Mouse (Mus musculus) heart, embryonic 16.5 days (tissue): Measurements from ENCODE around the gene Gpc5. TPM values are rescaled to one million over a fixed set of nuclear protein-coding genes. Genes with fewer than 3 reads are reported as not detected.
"Not testable (repeated sequence)": the region's sequence is repeated elsewhere in the genome, so short reads cannot be mapped to it uniquely, and the experiment has no call there.

Source experiments
- ATAC-seq: fragments of 200-750 bp; cut with Nextera tagmentation; replicated peaks from 2 replicates; pipeline ENCODE4 v1.8.0; 2017; ENCODE audit warnings: moderate number of reproducible peaks; ENCODE audit not compliant: insufficient read depth, low FRiP score; ENCODE audit errors: extremely low read depth
- H3K27ac ChIP-seq: fragments of 300-500 bp; sonication (generic); 2 replicates; pipeline ENCODE4 v1.5.1; 2014; ENCODE audit warnings: mild to moderate bottlenecking, low read length, control low read depth, moderate library complexity
- H3K27me3 ChIP-seq: fragments of 300-500 bp; sonication (generic); 2 replicates; pipeline ENCODE4 v1.6.1; 2014; ENCODE audit warnings: low read length, mixed read lengths; ENCODE audit not compliant: control insufficient read depth, insufficient read depth
- H3K36me3 ChIP-seq: fragments of 300-500 bp; sonication (generic); 2 replicates; pipeline ENCODE4 v1.6.1; 2014; ENCODE audit not compliant: control insufficient read depth, insufficient read depth
- H3K4me1 ChIP-seq: fragments of 300-500 bp; sonication (generic); 2 replicates; pipeline ENCODE4 v1.6.1; 2014; ENCODE audit warnings: low read length, mixed read lengths; ENCODE audit not compliant: control insufficient read depth, insufficient read depth
- H3K4me2 ChIP-seq: fragments of 300-500 bp; sonication (generic); 2 replicates; pipeline ENCODE4 v1.6.1; 2014; ENCODE audit warnings: low read depth, mild to moderate bottlenecking, control low read depth, low read length
- H3K4me3 ChIP-seq: fragments of 300-500 bp; sonication (generic); 2 replicates; pipeline ENCODE4 v1.5.1; 2014; ENCODE audit warnings: mild to moderate bottlenecking, control low read depth, low read length
- H3K9ac ChIP-seq: fragments of 300-500 bp; sonication (generic); 2 replicates; pipeline ENCODE4 v1.6.1; 2014; ENCODE audit warnings: low read length, control low read depth
- H3K9me3 ChIP-seq: fragments of 300-500 bp; sonication (generic); replicated peaks from 2 replicates; pipeline ENCODE4 v1.6.1; 2016; ENCODE audit warnings: low read length; ENCODE audit not compliant: control insufficient read depth
- WGBS: fragments of 180-500 bp; shearing (Covaris S2); extraction: QIAGEN DNeasy Blood & Tissue Kit; methylation state at CpG from one replicate; pipeline ENCODE4 v1.1.7; 2014; 5-methylcytosine and 5-hydroxymethylcytosine counted together
- polyA plus RNA-seq: library from polyadenylated mRNA; unstranded; fragments of >200 nt; fragmentation: Nextera tagmentation; extraction: Ambion mirVana; gene quantifications from 2 replicates; pipeline ENCODE4 v1.2.1, GENCODE M21; 2015

Gene Gpc5
- polyA plus RNA-seq, 1 experiment from 2014 or later = 0.43 TPM

GRCm38 (mm10) chr14:115051106-115051760 lies 40.8 kb upstream of the Gpc5 start:
- no peak for ATAC-seq
- peaks cover 10% of the 10 kb centered on the region for H3K36me3 ChIP-seq

GRCm38 (mm10) chr14:115052371-115052770 lies 39.6 kb upstream of the Gpc5 start:
- no peak for ATAC-seq
- no peak overlapping the region for H3K27ac ChIP-seq
- H3K4me2 ChIP-seq = no peak overlapping the region
- H3K4me3 ChIP-seq = no peak overlapping the region
- H3K9me3 ChIP-seq = no peaks in the 10 kb centered on the region
- no peaks in the 10 kb centered on the region for H3K4me1 ChIP-seq
- no peak overlapping the region for H3K9ac ChIP-seq
- peaks cover 4% of the 10 kb centered on the region for H3K36me3 ChIP-seq
- WGBS = 84% methylated on average over 4 of the region's 4 CpGs
- H3K27me3 ChIP-seq = no peaks in the 10 kb centered on the region

More at GRCm38 (mm10) chr14:115051106-115051760, 40.8 kb upstream of the Gpc5 start:
- Histone ChIP-seq H3K4me3 (no peak overlapping the region), H3K9ac (no peak overlapping the region), H3K27me3 (no peaks in the 10 kb centered on the region), H3K4me2 (no peak overlapping the region), H3K27ac (no peak overlapping the region), H3K4me1 (no peaks in the 10 kb centered on the region), H3K9me3 (no peaks in the 10 kb centered on the region)
- WGBS = 80% methylated on average over 5 of the region's 5 CpGs

GRCm38 (mm10) chr14:115054252-115054651 lies 37.8 kb upstream of the Gpc5 start:
- Histone ChIP-seq H3K36me3 (0 out of 2 replicates have a peak, but pooled peaks cover 2% of the 10 kb centered on the region), H3K27me3 (no peaks in the 10 kb centered on the region), H3K4me1 (no peaks in the 10 kb centered on the region), H3K9me3 (no peaks in the 10 kb centered on the region), H3K9ac (no peak overlapping the region), H3K4me2 (no peak overlapping the region), H3K27ac (no peak overlapping the region), H3K4me3 (no peak overlapping the region)
- no peak for ATAC-seq
- WGBS = 85% methylated on average over 4 of the region's 4 CpGs

GRCm38 (mm10) chr14:115057524-115057923 lies 34.5 kb upstream of the Gpc5 start:
- H3K36me3 ChIP-seq = 0 out of 2 replicates have a peak, but pooled peaks cover 2% of the 10 kb centered on the region
- H3K4me2 ChIP-seq = no peak overlapping the region
- no peaks in the 10 kb centered on the region for H3K9me3 ChIP-seq
- H3K4me3 ChIP-seq = no peak overlapping the region
- H3K9ac ChIP-seq = no peak overlapping the region
- no peak for ATAC-seq
- H3K27ac ChIP-seq = no peak overlapping the region
- H3K27me3 ChIP-seq = no peaks in the 10 kb centered on the region
- WGBS = 82% methylated on average over 4 of the region's 4 CpGs
- H3K4me1 ChIP-seq = no peaks in the 10 kb centered on the region

- H3K4me1 ChIP-seq, H3K4me3 ChIP-seq, H3K4me2 ChIP-seq, H3K27me3 ChIP-seq, ATAC-seq, H3K36me3 ChIP-seq, H3K9me3 ChIP-seq, H3K9ac ChIP-seq, H3K27ac ChIP-seq: not testable (repeated sequence)
- WGBS = 68% methylated on average over 2 of the region's 2 CpGs
Observed at GRCm38 (mm10) chr14:115066164-115066563, 25.9 kb upstream of the Gpc5 start.

DNA sequence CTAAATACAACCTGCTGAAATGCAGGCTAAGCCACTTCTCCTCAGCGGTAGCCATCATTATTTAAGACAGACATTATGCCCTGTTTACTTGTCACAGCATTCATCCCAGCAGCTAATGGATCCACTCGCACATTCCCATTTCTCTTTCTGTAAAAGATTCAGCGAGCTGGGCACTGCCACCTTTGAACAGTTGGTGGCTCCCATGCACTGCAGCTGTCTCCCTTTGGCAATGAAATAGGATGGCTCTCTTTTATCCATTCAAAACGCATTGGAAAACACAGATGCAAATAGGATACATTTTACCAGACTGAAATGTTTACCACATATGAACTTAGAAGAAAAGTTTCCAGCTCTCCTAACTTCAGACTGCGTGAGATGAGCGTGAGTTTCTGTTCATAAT lies 21.5 kb upstream of the Gpc5 start:
- H3K27me3 ChIP-seq = no peaks in the 10 kb centered on the region
- H3K4me2 ChIP-seq = no peak overlapping the region
- H3K4me1 ChIP-seq = no peaks in the 10 kb centered on the region
- no peaks in the 10 kb centered on the region for H3K36me3 ChIP-seq
- H3K4me3 ChIP-seq = no peak overlapping the region
- no peak overlapping the region for H3K27ac ChIP-seq
- H3K9me3 ChIP-seq = no peaks in the 10 kb centered on the region
- no peak overlapping the region for H3K9ac ChIP-seq
- no peak for ATAC-seq
- 44% methylated on average over 6 of the region's 6 CpGs for WGBS

GRCm38 (mm10) chr14:115077340-115077739 lies 14.7 kb upstream of the Gpc5 start:
- Histone ChIP-seq H3K4me3 (no peak overlapping the region), H3K36me3 (no peaks in the 10 kb centered on the region), H3K27me3 (no peaks in the 10 kb centered on the region), H3K4me1 (no peaks in the 10 kb centered on the region), H3K4me2 (no peak overlapping the region), H3K9ac (no peak overlapping the region), H3K9me3 (no peaks in the 10 kb centered on the region), H3K27ac (no peak overlapping the region)
- 48% methylated on average over 9 of the region's 9 CpGs for WGBS
- no peak for ATAC-seq

- Histone ChIP-seq H3K4me2 (no peak overlapping the region), H3K4me3 (no peak overlapping the region), H3K9ac (no peak overlapping the region), H3K36me3 (no peaks in the 10 kb centered on the region), H3K27me3 (no peaks in the 10 kb centered on the region), H3K27ac (no peak overlapping the region), H3K4me1 (no peaks in the 10 kb centered on the region), H3K9me3 (no peaks in the 10 kb centered on the region)
- ATAC-seq = no peak
- 79% methylated on average over 7 of the region's 7 CpGs for WGBS
Observed at GRCm38 (mm10) chr14:115078064-115078463, 14.0 kb upstream of the Gpc5 start.

- no peak for ATAC-seq
- no peaks in the 10 kb centered on the region for H3K36me3 ChIP-seq
- no peak overlapping the region for H3K27ac ChIP-seq
- WGBS = 80% methylated on average over 12 of the region's 12 CpGs
- no peak overlapping the region for H3K9ac ChIP-seq
- no peaks in the 10 kb centered on the region for H3K27me3 ChIP-seq
- H3K4me3 ChIP-seq = no peak overlapping the region
- H3K9me3 ChIP-seq = no peaks in the 10 kb centered on the region
- no peaks in the 10 kb centered on the region for H3K4me1 ChIP-seq
- H3K4me2 ChIP-seq = no peak overlapping the region
Observed at GRCm38 (mm10) chr14:115081728-115082502, 10.1 kb upstream of the Gpc5 start.
